Mouse (Mus musculus): ENCODE data around the gene Plin3.
A peak's percentile ranks its signal among the peaks of the same experiment; 100 is the strongest.

The Plin3 gene

GRCm38 (mm10) chr17:56241541-56242401 is 50.9 kb downstream of the Plin3 start:
- peak; percentile 97 for DNase-seq (ENCODE audit: low spot score)

DNA sequence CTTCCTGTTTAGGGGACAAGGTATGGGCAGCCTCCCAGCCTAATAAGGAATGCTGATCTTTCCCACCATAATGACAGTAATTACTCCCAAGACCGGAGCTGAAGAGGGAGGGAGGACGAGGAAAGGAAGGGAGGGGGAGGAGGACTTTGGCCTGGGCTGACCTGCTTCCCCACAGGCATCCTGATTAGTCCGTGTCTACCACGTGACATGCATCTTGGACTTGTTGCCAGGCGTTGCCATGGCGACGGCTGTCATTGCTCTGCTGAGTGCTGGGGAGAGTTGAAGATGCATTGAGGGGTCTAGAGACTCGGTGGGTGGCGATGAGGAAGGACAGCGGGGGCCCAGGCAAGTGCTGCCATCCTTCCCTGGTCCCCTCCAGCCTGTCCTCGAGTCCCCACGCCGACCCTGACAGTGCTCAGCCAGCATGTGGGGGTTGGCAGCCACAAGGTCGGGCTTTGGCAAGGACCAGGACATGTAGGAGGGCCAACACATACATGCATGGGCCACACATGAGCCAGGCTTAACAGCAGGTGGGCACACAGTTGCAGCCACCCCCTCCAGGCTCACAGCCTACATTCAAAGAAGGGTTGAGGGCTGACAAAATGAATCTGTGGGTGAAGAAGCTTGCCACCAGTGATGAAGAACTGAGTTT is 58.7 kb downstream of the Plin3 start:
- DNase-seq (ENCODE audit: low spot score): peak; percentile 68

GRCm38 (mm10) chr17:56233389-56233788 is 59.3 kb downstream of the Plin3 start:
- DNase-seq (ENCODE audit: low spot score): no peak

DNA sequence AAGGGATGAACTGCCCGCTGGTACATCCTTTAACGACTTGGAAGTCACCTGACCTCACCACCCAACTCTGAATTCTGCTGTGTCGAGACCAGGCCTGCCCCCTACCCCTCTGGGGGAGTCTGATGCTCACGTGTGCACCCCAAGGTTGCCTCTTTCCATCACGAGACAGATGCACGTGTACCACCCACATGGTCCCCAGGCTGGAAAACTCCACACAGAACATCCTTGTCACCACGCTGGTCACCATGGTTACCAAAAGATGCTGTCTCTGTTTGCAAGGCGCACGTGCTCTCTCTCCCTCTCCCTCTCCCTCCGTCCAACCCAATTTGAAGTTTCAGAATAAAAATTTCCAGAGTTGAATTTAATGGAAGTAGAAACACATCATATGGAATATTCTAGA is 62.7 kb downstream of the Plin3 start:
- DNase-seq (ENCODE audit: low spot score): no peak

All from testis, postnatal 10 days (tissue).